Mouse (Mus musculus) testis, adult 2 months (tissue): ENCODE data around the gene Aipl1.

Experiments used
- CTCF ChIP-seq: fragments of 200-500 bp; IDR thresholded peaks from 2 replicates; pipeline ENCODE4 v1.5.1; 2012; ENCODE audit warnings: low read depth, mild to moderate bottlenecking, inconsistent platforms, low read length, moderate library complexity; ENCODE audit not compliant: control insufficient read depth, insufficient read depth, insufficient replicate concordance
- POLR2A ChIP-seq: fragments of 200-500 bp; IDR thresholded peaks from 2 replicates; pipeline ENCODE4 v1.6.1; 2012; ENCODE audit warnings: low read depth, mild to moderate bottlenecking, inconsistent platforms, low read length, moderate library complexity; ENCODE audit not compliant: control insufficient read depth

DNA sequence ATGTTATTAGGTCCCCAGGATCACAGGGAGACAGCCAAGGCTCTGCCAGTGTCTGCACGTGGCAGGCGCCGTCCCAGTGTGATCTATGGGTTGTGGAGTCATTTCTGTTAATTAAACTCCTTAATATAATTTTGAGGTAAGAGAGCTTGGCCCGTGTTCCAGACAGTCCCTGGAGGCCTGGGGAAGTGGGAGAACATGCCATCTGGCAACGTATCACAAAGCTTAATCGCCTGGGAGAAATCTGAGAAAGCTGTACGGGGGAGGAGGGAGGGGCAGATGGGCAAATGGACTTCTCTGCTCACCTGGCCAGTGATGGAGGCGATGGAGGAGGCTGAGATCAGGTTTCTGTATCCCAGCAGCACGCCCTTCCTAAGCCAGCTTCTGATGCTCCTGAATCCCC lies 34.1 kb downstream of the Aipl1 start:
- no peak for TF ChIP-seq CTCF
- TF ChIP-seq POLR2A: no peak
